Mouse (Mus musculus) hindbrain, embryonic 14.5 days (tissue): ENCODE results near the gene Ifitm7. TPM values are rescaled to one million over a fixed set of nuclear protein-coding genes. Genes with fewer than 3 reads are reported as not detected.

Experiments used
- ATAC-seq: fragments of 200-750 bp; cut with Nextera tagmentation; 2 replicates; pipeline ENCODE4 v1.8.0; 2017; ENCODE audit warnings: moderate number of reproducible peaks, mild to moderate bottlenecking, moderate TSS enrichment, moderate library complexity; ENCODE audit not compliant: low FRiP score
- DNase-seq: peaks from one replicate; pipeline ENCODE4 v3.0.0-alpha.2; 2015; ENCODE audit warnings: low spot score
- H3K27ac ChIP-seq: fragments of 300-500 bp; sonication (generic); 2 replicates; pipeline ENCODE4 v1.5.1; 2014; ENCODE audit warnings: mild to moderate bottlenecking, moderate library complexity
- H3K27me3 ChIP-seq: fragments of 300-500 bp; sonication (generic); 2 replicates; pipeline ENCODE4 v1.6.1; 2014; ENCODE audit warnings: mild to moderate bottlenecking, low read length, mixed read lengths; ENCODE audit not compliant: control insufficient read depth, insufficient read depth
- H3K36me3 ChIP-seq: fragments of 300-500 bp; sonication (generic); replicated peaks from 2 replicates; pipeline ENCODE4 v1.6.1; 2014; ENCODE audit not compliant: control insufficient read depth, insufficient read depth
- H3K4me1 ChIP-seq: fragments of 300-500 bp; sonication (generic); replicated peaks from 2 replicates; pipeline ENCODE4 v1.6.1; 2014; ENCODE audit warnings: antibody characterized with exemption, low read length, mixed read lengths; ENCODE audit not compliant: control insufficient read depth, insufficient read depth
- H3K4me2 ChIP-seq: fragments of 300-500 bp; sonication (generic); replicated peaks from 2 replicates; pipeline ENCODE4 v1.6.1; 2014; ENCODE audit warnings: mild to moderate bottlenecking, moderate library complexity
- H3K4me3 ChIP-seq: fragments of 300-500 bp; sonication (generic); replicated peaks from 2 replicates; pipeline ENCODE4 v1.5.1; 2014; ENCODE audit warnings: mild to moderate bottlenecking, low read length
- H3K9ac ChIP-seq: fragments of 300-500 bp; sonication (generic); 2 replicates; pipeline ENCODE4 v1.6.1; 2014
- H3K9me3 ChIP-seq: fragments of 300-500 bp; sonication (generic); 2 replicates; pipeline ENCODE4 v1.6.1; 2016; ENCODE audit warnings: low read length; ENCODE audit not compliant: control insufficient read depth
- WGBS: fragments of 180-500 bp; shearing (Covaris S2); extraction: QIAGEN DNeasy Blood & Tissue Kit; methylation state at CpG from one replicate; pipeline ENCODE4 v1.1.7; 2014; 5-methylcytosine and 5-hydroxymethylcytosine counted together
- polyA plus RNA-seq: library from polyadenylated mRNA; unstranded; fragments of >200 nt; fragmentation: Nextera tagmentation; extraction: Ambion mirVana; gene quantifications from 2 replicates; pipeline ENCODE4 v1.2.1, GENCODE M21; 2014

Gene Ifitm7
- polyA plus RNA-seq, 1 experiment from 2014 or later = 0.92 TPM

DNA sequence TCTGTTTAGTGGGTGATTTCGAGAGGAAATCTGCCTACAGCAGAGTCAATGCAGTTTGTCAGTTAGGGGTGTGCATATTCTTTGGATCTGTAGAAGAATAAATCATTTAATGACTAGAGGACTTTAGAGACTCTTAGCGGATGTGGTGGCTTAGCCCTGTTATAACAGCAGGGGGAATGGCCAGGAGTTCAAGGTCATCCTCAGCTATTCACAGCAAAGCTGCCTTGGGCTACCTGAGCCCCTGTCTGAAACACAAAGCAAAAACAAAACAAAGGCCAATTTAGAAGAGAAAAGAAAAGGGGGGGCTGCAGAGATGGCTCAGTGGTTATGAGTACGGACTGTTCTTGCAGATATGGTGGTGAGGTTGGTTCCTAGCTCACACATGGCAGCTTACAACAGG, 35.4 kb downstream of the Ifitm7 start:
- Histone ChIP-seq H3K4me1 (no peaks in the 10 kb centered on the region), H3K4me2 (no peak overlapping the region), H3K9me3 (no peaks in the 10 kb centered on the region), H3K27me3 (no peaks in the 10 kb centered on the region), H3K27ac (no peak overlapping the region), H3K36me3 (no peaks in the 10 kb centered on the region), H3K9ac (no peak overlapping the region), H3K4me3 (no peak overlapping the region)
- ATAC-seq (no peak), DNase-seq (no peak)
- 76% methylated on average over 3 of the region's 3 CpGs for WGBS

GRCm38 (mm10) chr16:13946306-13946705, 40.4 kb downstream of the Ifitm7 start:
- WGBS = 94% methylated on average over 1 of the region's 1 CpGs

DNA sequence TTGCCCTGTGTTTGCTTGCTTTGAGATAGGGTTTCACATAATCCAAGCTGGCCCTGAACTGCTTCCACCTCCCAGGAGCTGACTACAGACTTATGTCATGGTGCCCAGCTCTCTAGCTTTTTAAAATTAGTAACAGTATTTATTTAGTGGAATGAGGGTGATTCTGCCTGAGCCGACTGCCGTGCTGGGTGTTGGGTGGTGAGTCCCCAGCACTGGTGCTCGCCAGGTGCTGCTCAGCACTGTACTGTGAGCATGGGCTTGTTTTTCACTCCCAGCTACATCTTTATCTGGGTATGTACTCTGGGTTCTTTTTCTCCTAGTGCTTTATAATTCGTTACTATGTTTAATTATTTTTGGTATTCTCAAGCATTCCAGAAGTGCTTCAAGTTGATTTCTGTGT, 41.5 kb downstream of the Ifitm7 start:
- Histone ChIP-seq H3K27me3 (peaks cover 8% of the 10 kb centered on the region; the same call in 1 of the 2 replicates), H3K27ac (no peak overlapping the region), H3K4me1 (peaks cover 7% of the 10 kb centered on the region; the same call in 1 of the 2 replicates), H3K9me3 (no peaks in the 10 kb centered on the region), H3K36me3 (no peaks in the 10 kb centered on the region), H3K4me3 (no peak overlapping the region), H3K9ac (no peak overlapping the region), H3K4me2 (no peak overlapping the region)
- 78% methylated on average over 4 of the region's 4 CpGs for WGBS
- ATAC-seq = no peak
- no peak for DNase-seq

More at GRCm38 (mm10) chr16:13946306-13946705, 40.4 kb downstream of the Ifitm7 start:
- Histone ChIP-seq H3K9me3 (no peaks in the 10 kb centered on the region), H3K4me3 (no peak overlapping the region), H3K27me3 (peaks cover 8% of the 10 kb centered on the region; the same call in 1 of the 2 replicates), H3K36me3 (no peaks in the 10 kb centered on the region), H3K4me2 (no peak overlapping the region), H3K27ac (no peak overlapping the region), H3K4me1 (peaks cover 4% of the 10 kb centered on the region; the same call in 1 of the 2 replicates), H3K9ac (no peak overlapping the region)
- ATAC-seq (no peak), DNase-seq (no peak)

- Histone ChIP-seq H3K27me3 (peaks cover 8% of the 10 kb centered on the region; the same call in 1 of the 2 replicates), H3K9me3 (no peaks in the 10 kb centered on the region), H3K4me2 (no peak overlapping the region), H3K9ac (no peak overlapping the region), H3K4me3 (no peak overlapping the region), H3K27ac (no peak overlapping the region), H3K4me1 (peaks cover 7% of the 10 kb centered on the region; the same call in 1 of the 2 replicates), H3K36me3 (no peaks in the 10 kb centered on the region)
- WGBS = 93% methylated on average over 5 of the region's 5 CpGs
- no peak for DNase-seq
- ATAC-seq = no peak
Measured at GRCm38 (mm10) chr16:13944752-13945151, 41.9 kb downstream of the Ifitm7 start.

DNA sequence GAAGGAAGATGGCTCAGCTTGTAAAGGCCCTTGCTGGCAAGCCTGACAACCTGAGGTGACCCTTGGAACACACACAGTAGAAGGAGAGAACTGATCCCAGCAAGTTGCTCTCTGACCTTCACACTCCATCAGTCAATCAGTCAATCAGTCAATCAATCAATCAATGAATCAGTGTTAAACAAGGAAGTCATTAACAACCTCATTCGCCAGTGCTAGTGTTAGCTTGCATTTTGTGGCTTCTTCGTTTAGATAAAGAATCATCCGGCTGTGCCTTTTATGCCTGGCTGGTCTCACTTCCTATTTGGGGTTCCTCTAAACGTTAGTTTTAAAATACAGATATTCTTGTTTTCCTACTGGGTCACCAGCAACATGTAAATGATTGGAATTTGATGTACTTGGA, 42.5 kb downstream of the Ifitm7 start:
- WGBS = 68% methylated on average over 4 of the region's 4 CpGs
- ATAC-seq (no peak), DNase-seq (no peak)
- peaks cover 7% of the 10 kb centered on the region; the same call in 1 of the 2 replicates for H3K4me1 ChIP-seq
- no peak overlapping the region for H3K9ac ChIP-seq
- no peaks in the 10 kb centered on the region for H3K36me3 ChIP-seq
- no peak overlapping the region for H3K4me2 ChIP-seq
- H3K27ac ChIP-seq = no peak overlapping the region
- peaks cover 8% of the 10 kb centered on the region; the same call in 1 of the 2 replicates for H3K27me3 ChIP-seq
- H3K4me3 ChIP-seq = no peak overlapping the region
- no peaks in the 10 kb centered on the region for H3K9me3 ChIP-seq

DNA sequence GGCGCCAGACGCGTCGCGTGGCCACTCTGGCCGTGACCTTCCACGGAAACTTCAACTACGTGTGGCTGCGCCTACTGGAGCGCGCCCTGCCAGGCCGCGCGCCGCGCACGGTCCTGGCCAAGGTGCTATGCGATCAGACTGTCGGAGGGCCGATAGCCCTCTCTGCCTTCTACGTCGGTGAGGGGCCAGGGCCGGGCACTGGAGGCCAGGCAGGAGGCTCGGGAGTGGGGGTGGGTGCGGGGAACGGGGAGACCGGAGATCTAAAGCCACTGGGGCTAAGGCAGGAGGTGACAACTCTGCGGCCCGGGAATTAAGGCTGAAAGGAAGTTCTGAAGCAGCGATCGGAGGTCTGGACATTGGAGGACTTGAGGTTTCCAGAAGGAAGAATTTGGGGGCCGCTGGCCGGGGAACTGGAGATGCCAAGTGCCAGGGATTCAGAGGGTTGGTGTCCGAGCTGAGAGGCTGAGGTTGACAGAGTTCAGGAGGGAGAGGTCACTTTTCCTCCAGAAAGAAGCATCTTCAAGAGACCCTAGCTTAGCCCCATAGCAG, 45.8 kb downstream of the Ifitm7 start:
- Histone ChIP-seq H3K9me3 (no peaks in the 10 kb centered on the region), H3K27ac (peak overlapping the region; percentile 41; the same call in 1 of the 2 replicates), H3K4me3 (peak overlapping the region; percentile 81), H3K4me2 (peak overlapping the region; percentile 92), H3K27me3 (peaks cover 8% of the 10 kb centered on the region; the same call in 1 of the 2 replicates), H3K9ac (peak overlapping the region; percentile 72), H3K4me1 (peaks cover 7% of the 10 kb centered on the region; the same call in 1 of the 2 replicates), H3K36me3 (no peaks in the 10 kb centered on the region)
- no peak for DNase-seq
- WGBS = 2% methylated on average over 34 of the region's 34 CpGs
- peak; percentile 87 for ATAC-seq

DNA sequence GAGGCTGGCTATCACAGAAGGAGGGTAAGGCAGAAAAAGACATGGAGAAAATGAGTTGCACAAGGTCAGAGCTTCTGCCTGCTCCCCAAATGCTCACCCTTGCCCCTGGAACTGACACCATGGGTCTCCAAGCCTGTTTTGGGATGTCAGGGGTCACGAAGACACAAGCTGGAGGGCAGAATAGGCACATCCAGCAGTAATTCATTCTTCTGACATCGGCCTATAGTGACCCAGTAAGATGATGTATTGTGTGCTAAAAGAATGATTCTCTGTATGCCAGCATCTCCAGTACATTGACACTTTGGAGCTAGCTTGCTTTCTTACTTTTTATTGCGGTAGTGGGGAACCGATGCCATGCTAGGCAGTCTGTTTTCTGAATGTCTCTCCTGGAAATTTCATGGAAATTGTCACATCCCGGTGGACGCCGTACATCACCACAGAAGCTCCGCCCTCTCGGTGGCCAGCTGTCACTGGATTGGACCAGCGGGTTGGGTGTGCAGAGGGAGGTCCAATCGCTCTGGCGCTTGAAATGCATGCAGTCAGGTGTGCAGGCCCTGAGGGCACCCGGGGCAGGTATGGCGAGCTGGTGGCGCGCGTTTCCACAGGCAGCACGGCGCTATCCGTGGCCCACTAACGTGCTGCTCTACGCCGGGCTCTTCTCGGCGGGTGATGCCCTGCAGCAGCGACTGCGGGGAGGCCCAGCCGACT, 46.4 kb downstream of the Ifitm7 start:
- peak overlapping the region; percentile 81 for H3K4me3 ChIP-seq
- peak overlapping the region; percentile 72 for H3K9ac ChIP-seq
- 3% methylated on average over 28 of the region's 28 CpGs for WGBS
- DNase-seq (peak; percentile 76), ATAC-seq (peak; percentile 99)
- H3K9me3 ChIP-seq = no peaks in the 10 kb centered on the region
- H3K27ac ChIP-seq = peak overlapping the region; percentile 41; the same call in 1 of the 2 replicates
- H3K4me1 ChIP-seq = peaks cover 7% of the 10 kb centered on the region; the same call in 1 of the 2 replicates
- peak overlapping the region; percentile 92 for H3K4me2 ChIP-seq
- no peaks in the 10 kb centered on the region for H3K36me3 ChIP-seq
- peaks cover 8% of the 10 kb centered on the region; the same call in 1 of the 2 replicates for H3K27me3 ChIP-seq

Other genes starting within 250 kb of the Ifitm7 start
- 81.3 and 93.1 TPM in 2 replicates for gene Rrn3, start 206.2 kb downstream of the Ifitm7 start, polyA plus RNA-seq
- 193 and 199 TPM in 2 replicates for gene Ntan1, start 168.0 kb downstream of the Ifitm7 start, polyA plus RNA-seq
- gene Pdxdc1, start 83.8 kb downstream of the Ifitm7 start, polyA plus RNA-seq = 74.3 and 79.0 TPM in 2 replicates
- gene Mpv17l, start 83.7 kb downstream of the Ifitm7 start, polyA plus RNA-seq = 34.9 and 43.0 TPM in 2 replicates
- 177 and 196 TPM in 2 replicates for gene 2900011O08Rik, start 284 bp downstream of the Ifitm7 start, polyA plus RNA-seq
- 22.7 and 28.4 TPM in 2 replicates for gene Nde1, start 176.4 kb upstream of the Ifitm7 start, polyA plus RNA-seq
- gene Marf1, start 176.5 kb upstream of the Ifitm7 start, polyA plus RNA-seq = 14.4 and 15.0 TPM in 2 replicates